Mouse (Mus musculus) stomach, embryonic 14.5 days (tissue): ENCODE data around the gene Ankrd55. TPM values are rescaled to one million over a fixed set of nuclear protein-coding genes. Genes with fewer than 3 reads are reported as not detected.

Experiments used
- ATAC-seq: fragments of 200-750 bp; cut with Nextera tagmentation; 2 replicates; pipeline ENCODE4 v1.8.0; 2017; ENCODE audit warnings: low read depth, moderate TSS enrichment; ENCODE audit not compliant: insufficient number of reproducible peaks, insufficient read depth, low FRiP score
- H3K27ac ChIP-seq: fragments of 300-500 bp; sonication (generic); 2 replicates; pipeline ENCODE4 v1.5.1; 2014; ENCODE audit warnings: mild to moderate bottlenecking, low read length, moderate library complexity, mixed read lengths
- H3K27me3 ChIP-seq: fragments of 300-500 bp; sonication (generic); 2 replicates; pipeline ENCODE4 v1.6.1; 2014; ENCODE audit warnings: low read length, control low read depth, mixed read lengths; ENCODE audit not compliant: control insufficient read depth, insufficient read depth
- H3K36me3 ChIP-seq: fragments of 300-500 bp; sonication (generic); 2 replicates; pipeline ENCODE4 v1.6.1; 2014; ENCODE audit warnings: mild to moderate bottlenecking, control low read depth, low read length, moderate library complexity, mixed read lengths; ENCODE audit not compliant: control insufficient read depth, insufficient read depth
- H3K4me1 ChIP-seq: fragments of 300-500 bp; sonication (generic); 2 replicates; pipeline ENCODE4 v1.6.1; 2014; ENCODE audit warnings: low read length, control low read depth, mixed read lengths; ENCODE audit not compliant: control insufficient read depth, insufficient read depth
- H3K4me2 ChIP-seq: fragments of 300-500 bp; sonication (generic); replicated peaks from 2 replicates; pipeline ENCODE4 v1.6.1; 2014; ENCODE audit warnings: low read depth, low read length, control low read depth
- H3K4me3 ChIP-seq: fragments of 300-500 bp; sonication (generic); 2 replicates; pipeline ENCODE4 v1.5.1; 2014; ENCODE audit warnings: low read depth, low read length, control low read depth
- H3K9ac ChIP-seq: fragments of 300-500 bp; sonication (generic); replicated peaks from 2 replicates; pipeline ENCODE4 v1.6.1; 2014; ENCODE audit warnings: low read depth, mild to moderate bottlenecking, control low read depth, low read length, moderate library complexity, mixed read lengths
- H3K9me3 ChIP-seq: fragments of 300-500 bp; sonication (generic); 2 replicates; pipeline ENCODE4 v1.6.1; 2016; ENCODE audit warnings: low read depth, low read length, control low read depth; ENCODE audit not compliant: control insufficient read depth
- WGBS: fragments of 180-500 bp; shearing (Covaris S2); extraction: QIAGEN DNeasy Blood & Tissue Kit; methylation state at CpG from one replicate; pipeline ENCODE4 v1.1.7; 2014; 5-methylcytosine and 5-hydroxymethylcytosine counted together
- polyA plus RNA-seq: library from polyadenylated mRNA; unstranded; fragments of >200 nt; fragmentation: Nextera tagmentation; extraction: Ambion mirVana; gene quantifications from 2 replicates; pipeline ENCODE4 v1.2.1, GENCODE M21; 2014

Ankrd55 gene
- polyA plus RNA-seq, 1 experiment from 2014 or later: 0.26 TPM

- no peak overlapping the region for H3K4me3 ChIP-seq
- H3K27me3 ChIP-seq: no peaks in the 10 kb centered on the region
- H3K4me2 ChIP-seq: no peak overlapping the region
- WGBS: 89% methylated on average over 14 of the region's 14 CpGs
- peaks cover 7% of the 10 kb centered on the region; the same call in 1 of the 2 replicates for H3K4me1 ChIP-seq
- no peaks in the 10 kb centered on the region; the same call in 1 of the 2 replicates for H3K9me3 ChIP-seq
- no peak for ATAC-seq
- no peak overlapping the region for H3K27ac ChIP-seq
- H3K9ac ChIP-seq: no peak overlapping the region
- H3K36me3 ChIP-seq: no peaks in the 10 kb centered on the region
Measured at GRCm38 (mm10) chr13:112348896-112349484, 60.7 kb downstream of the Ankrd55 start.

DNA sequence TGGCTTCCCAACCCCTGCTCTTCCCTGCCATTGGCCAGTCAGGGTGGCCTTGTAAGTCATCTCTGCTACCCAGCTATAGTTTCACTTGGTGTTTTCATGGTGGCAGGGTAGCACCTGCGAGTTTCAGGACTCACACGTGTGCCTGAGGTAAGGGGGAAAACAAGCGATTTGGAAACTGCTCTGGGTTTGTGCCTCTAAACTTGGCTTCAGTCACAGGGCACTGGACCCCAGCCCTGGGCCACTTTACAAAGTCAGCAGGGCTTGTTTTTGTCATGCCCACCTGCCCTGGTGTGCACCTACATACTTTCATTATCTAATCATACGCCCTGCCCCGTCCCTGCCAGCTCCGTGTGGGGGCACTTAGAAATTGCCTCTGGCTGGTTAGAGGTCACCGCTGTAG lies 61.2 kb downstream of the Ankrd55 start:
- Histone ChIP-seq H3K9me3 (no peaks in the 10 kb centered on the region; the same call in 1 of the 2 replicates), H3K4me2 (no peak overlapping the region), H3K27me3 (no peaks in the 10 kb centered on the region), H3K9ac (no peak overlapping the region), H3K4me3 (no peak overlapping the region), H3K4me1 (peaks cover 7% of the 10 kb centered on the region; the same call in 1 of the 2 replicates), H3K36me3 (no peaks in the 10 kb centered on the region), H3K27ac (no peak overlapping the region)
- ATAC-seq: no peak
- WGBS: 95% methylated on average over 7 of the region's 7 CpGs

DNA sequence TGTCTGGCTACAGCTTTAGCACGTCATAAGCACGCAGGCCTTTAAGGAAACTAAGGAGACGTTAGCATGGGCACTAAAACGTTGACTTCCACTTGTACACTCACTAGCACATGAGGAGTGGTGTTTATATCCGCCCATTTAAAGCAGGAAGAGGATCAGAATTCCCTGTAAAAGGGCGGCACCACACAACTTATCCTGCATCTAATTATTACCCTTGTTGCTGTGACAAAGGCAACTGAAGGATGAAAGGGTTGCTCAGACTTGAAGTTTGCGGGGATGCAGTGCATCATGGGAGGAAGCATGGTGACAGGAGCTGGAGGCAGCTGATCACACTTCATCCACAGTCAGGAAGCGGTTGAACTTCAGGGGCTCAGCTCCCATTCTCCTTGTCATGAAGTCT lies 63.7 kb downstream of the Ankrd55 start:
- no peaks in the 10 kb centered on the region for H3K36me3 ChIP-seq
- H3K27me3 ChIP-seq: no peaks in the 10 kb centered on the region
- no peak overlapping the region for H3K9ac ChIP-seq
- H3K4me1 ChIP-seq: peaks cover under 1% of the 10 kb centered on the region; the same call in 1 of the 2 replicates
- no peaks in the 10 kb centered on the region; the same call in 1 of the 2 replicates for H3K9me3 ChIP-seq
- H3K4me2 ChIP-seq: no peak overlapping the region
- no peak overlapping the region for H3K27ac ChIP-seq
- WGBS: 65% methylated on average over 8 of the region's 8 CpGs
- no peak overlapping the region for H3K4me3 ChIP-seq
- ATAC-seq: no peak

- H3K4me1 ChIP-seq: no peaks in the 10 kb centered on the region
- no peak for ATAC-seq
- H3K36me3 ChIP-seq: no peaks in the 10 kb centered on the region
- H3K27ac ChIP-seq: no peak overlapping the region
- no peak overlapping the region for H3K4me3 ChIP-seq
- H3K4me2 ChIP-seq: no peak overlapping the region
- H3K27me3 ChIP-seq: no peaks in the 10 kb centered on the region
- no peak overlapping the region for H3K9ac ChIP-seq
- H3K9me3 ChIP-seq: no peaks in the 10 kb centered on the region; the same call in 1 of the 2 replicates
- 46% methylated on average over 6 of the region's 6 CpGs for WGBS
Measured at GRCm38 (mm10) chr13:112354109-112354867, 66.0 kb downstream of the Ankrd55 start.

GRCm38 (mm10) chr13:112354958-112355357 lies 66.7 kb downstream of the Ankrd55 start:
- no peak overlapping the region for H3K9ac ChIP-seq
- H3K4me3 ChIP-seq: no peak overlapping the region
- no peaks in the 10 kb centered on the region for H3K27me3 ChIP-seq
- no peaks in the 10 kb centered on the region for H3K36me3 ChIP-seq
- H3K27ac ChIP-seq: no peak overlapping the region
- 78% methylated on average over 10 of the region's 10 CpGs for whole genome bisulfite sequencing
- H3K9me3 ChIP-seq: no peaks in the 10 kb centered on the region; the same call in 1 of the 2 replicates
- H3K4me1 ChIP-seq: no peaks in the 10 kb centered on the region
- no peak overlapping the region for H3K4me2 ChIP-seq
- no peak for ATAC-seq

GRCm38 (mm10) chr13:112355794-112356486 lies 67.7 kb downstream of the Ankrd55 start:
- Histone ChIP-seq H3K27ac (no peak overlapping the region), H3K36me3 (no peaks in the 10 kb centered on the region), H3K4me1 (no peaks in the 10 kb centered on the region), H3K27me3 (no peaks in the 10 kb centered on the region), H3K9ac (no peak overlapping the region), H3K4me2 (no peak overlapping the region), H3K4me3 (no peak overlapping the region), H3K9me3 (no peaks in the 10 kb centered on the region)
- no peak for ATAC-seq
- WGBS: 88% methylated on average over 20 of the region's 20 CpGs

DNA sequence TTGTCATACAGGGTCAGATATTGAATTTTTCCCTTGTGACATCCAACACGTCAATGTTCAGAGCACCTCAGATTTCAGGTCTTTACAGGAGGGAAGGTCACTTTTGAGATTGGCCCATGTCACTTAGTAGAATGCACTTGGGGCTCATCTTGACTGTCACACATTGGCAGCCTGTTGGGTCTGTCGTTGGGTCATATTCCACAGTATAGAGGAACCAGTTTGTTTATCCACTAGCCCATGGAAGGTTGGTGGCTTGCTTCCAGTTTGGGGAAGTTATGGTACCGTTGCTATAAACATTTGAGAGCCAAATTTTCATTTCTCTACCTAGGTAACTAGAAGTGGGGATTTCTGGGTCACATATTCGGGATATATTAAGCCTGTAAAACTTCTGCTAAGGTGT lies 73.3 kb downstream of the Ankrd55 start:
- no peak overlapping the region for H3K4me2 ChIP-seq
- no peak overlapping the region for H3K27ac ChIP-seq
- no peaks in the 10 kb centered on the region for H3K36me3 ChIP-seq
- no peak overlapping the region for H3K4me3 ChIP-seq
- H3K9ac ChIP-seq: no peak overlapping the region
- H3K4me1 ChIP-seq: 0 out of 2 replicates have a peak, but pooled peaks cover 2% of the 10 kb centered on the region
- 81% methylated on average over 4 of the region's 4 CpGs for WGBS
- no peaks in the 10 kb centered on the region for H3K27me3 ChIP-seq
- H3K9me3 ChIP-seq: no peaks in the 10 kb centered on the region
- no peak for ATAC-seq

GRCm38 (mm10) chr13:112363218-112363617 lies 75.0 kb downstream of the Ankrd55 start:
- H3K4me1 ChIP-seq: 0 out of 2 replicates have a peak, but pooled peaks cover 2% of the 10 kb centered on the region
- no peaks in the 10 kb centered on the region for H3K9me3 ChIP-seq
- H3K27me3 ChIP-seq: no peaks in the 10 kb centered on the region
- no peak overlapping the region for H3K4me3 ChIP-seq
- H3K4me2 ChIP-seq: no peak overlapping the region
- no peaks in the 10 kb centered on the region for H3K36me3 ChIP-seq
- no peak overlapping the region for H3K27ac ChIP-seq
- no peak overlapping the region for H3K9ac ChIP-seq
- no peak for ATAC-seq
- 90% methylated on average over 10 of the region's 10 CpGs for WGBS
